Mouse (Mus musculus) G1E (cell line): ENCODE data around the gene Rap2b.

Source experiments
- CTCF ChIP-seq: IDR thresholded peaks from 2 replicates; pipeline ENCODE4 v1.5.1; 2012; ENCODE audit warnings: low read depth, low read length, inconsistent platforms, mixed read lengths
- GATA1 ChIP-seq: IDR thresholded peaks from 2 replicates; pipeline ENCODE4 v1.6.1; 2012; ENCODE audit warnings: borderline replicate concordance, low read length, inconsistent platforms, mixed read lengths
- POLR2AphosphoS5 ChIP-seq: IDR thresholded peaks from 2 replicates; pipeline ENCODE4 v1.6.1; 2012; ENCODE audit warnings: low read depth, low read length, inconsistent platforms; ENCODE audit not compliant: insufficient replicate concordance

DNA sequence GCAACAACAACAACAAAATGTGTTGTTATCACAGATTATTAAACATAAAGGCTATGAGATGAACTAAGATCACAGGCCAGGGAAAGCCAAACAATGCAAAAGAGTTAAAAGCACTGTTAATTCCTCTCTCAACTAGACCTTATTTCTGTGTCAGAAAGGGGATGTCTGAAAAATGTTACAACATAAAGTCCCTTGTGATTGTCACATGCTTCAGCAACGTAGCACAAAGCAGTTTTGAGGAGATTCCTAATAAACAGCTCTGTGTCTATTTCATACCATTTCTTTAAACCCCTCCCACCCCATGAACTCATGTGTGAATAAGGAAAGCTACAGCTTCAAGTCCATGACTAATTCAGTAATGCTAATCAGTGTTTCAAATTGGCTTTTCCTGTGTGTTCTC is 54.4 kb downstream of the Rap2b start:
- TF ChIP-seq CTCF (no peak), GATA1 (no peak), POLR2AphosphoS5 (no peak)
